Mouse (Mus musculus) bone marrow, adult 2 months (tissue): ENCODE results near the gene Auts2. TPM values are rescaled to one million over a fixed set of nuclear protein-coding genes. Genes with fewer than 3 reads are reported as not detected.

Experiments used
- H3K27ac ChIP-seq: fragments of 200-500 bp; 2 replicates; pipeline ENCODE4 v1.5.1; 2012; ENCODE audit warnings: low read depth, mild to moderate bottlenecking, control low read depth, inconsistent platforms, low read length; ENCODE audit not compliant: control insufficient read depth, poor library complexity, insufficient read depth
- H3K4me1 ChIP-seq: fragments of 200-500 bp; 2 replicates; pipeline ENCODE4 v1.6.1; 2011; ENCODE audit warnings: low read length; ENCODE audit not compliant: control insufficient read depth, insufficient read depth
- H3K4me3 ChIP-seq: fragments of 200-500 bp; replicated peaks from 2 replicates; pipeline ENCODE3; 2011; ENCODE audit warnings: mild to moderate bottlenecking, low read depth, low read length, control low read depth; ENCODE audit not compliant: control insufficient read depth
- CTCF ChIP-seq: fragments of 200-500 bp; IDR thresholded peaks from 2 replicates; pipeline ENCODE4 v1.5.1; 2011; ENCODE audit warnings: low read length, control low read depth; ENCODE audit not compliant: control insufficient read depth, insufficient read depth
- POLR2A ChIP-seq: fragments of 200-500 bp; IDR thresholded peaks from 2 replicates; pipeline ENCODE4 v1.6.1; 2011; ENCODE audit warnings: low read depth, mild to moderate bottlenecking, control low read depth, low read length, borderline replicate concordance; ENCODE audit not compliant: control insufficient read depth
- WGBS: fragments of 180-500 bp; shearing (Covaris S2); methylation state at CpG from one replicate; pipeline ENCODE4 v1.1.7; 2018; 5-methylcytosine and 5-hydroxymethylcytosine counted together
- polyA plus RNA-seq: library from polyadenylated mRNA; stranded (reverse); fragments of >200 nt; gene quantifications from 2 replicates; pipeline ENCODE4 v1.2.4, GENCODE M21; 2011; ENCODE audit warnings: low replicate concordance; ENCODE audit not compliant: missing spikeins, insufficient read depth, insufficient read length

Auts2 gene
- polyA plus RNA-seq, 1 experiment: 1.5 TPM

GRCm38 (mm10) chr5:131789601-131790000, 753.5 kb downstream of the Auts2 start:
- no peak overlapping the region for H3K4me3 ChIP-seq
- no peak overlapping the region for H3K27ac ChIP-seq
- TF ChIP-seq POLR2A (no peak), CTCF (no peak)
- whole genome bisulfite sequencing: 79% methylated on average over 8 of the region's 8 CpGs
- no peaks in the 10 kb centered on the region for H3K4me1 ChIP-seq

- H3K4me1 ChIP-seq: no peaks in the 10 kb centered on the region
- no peak overlapping the region for H3K4me3 ChIP-seq
- 65% methylated on average over 6 of the region's 6 CpGs for WGBS
- H3K27ac ChIP-seq: no peak overlapping the region
- TF ChIP-seq POLR2A (no peak), CTCF (no peak)
Observed at GRCm38 (mm10) chr5:131788008-131788407, 755.1 kb downstream of the Auts2 start.

- H3K4me3 ChIP-seq: no peak overlapping the region
- TF ChIP-seq CTCF (no peak), POLR2A (no peak)
- no peak overlapping the region for H3K27ac ChIP-seq
- H3K4me1 ChIP-seq: no peaks in the 10 kb centered on the region
- WGBS: 70% methylated on average over 3 of the region's 3 CpGs
Observed at GRCm38 (mm10) chr5:131783241-131783640, 759.9 kb downstream of the Auts2 start.

- Histone ChIP-seq H3K4me1 (no peaks in the 10 kb centered on the region), H3K4me3 (no peak overlapping the region), H3K27ac (no peak overlapping the region)
- TF ChIP-seq POLR2A: no peak
- TF ChIP-seq CTCF: no peak
- 92% methylated on average over 14 of the region's 14 CpGs for WGBS
Observed at GRCm38 (mm10) chr5:131781063-131781462, 762.1 kb downstream of the Auts2 start.

GRCm38 (mm10) chr5:131779171-131779570, 764.0 kb downstream of the Auts2 start:
- TF ChIP-seq POLR2A: no peak
- no peak for TF ChIP-seq CTCF
- no peak overlapping the region for H3K4me3 ChIP-seq
- H3K27ac ChIP-seq: no peak overlapping the region
- H3K4me1 ChIP-seq: no peaks in the 10 kb centered on the region

- Histone ChIP-seq H3K27ac (no peak overlapping the region), H3K4me3 (no peak overlapping the region), H3K4me1 (no peaks in the 10 kb centered on the region; the same call in 1 of the 2 replicates)
- 77% methylated on average over 5 of the region's 5 CpGs for WGBS
- no peak for TF ChIP-seq CTCF
- TF ChIP-seq POLR2A: no peak
Observed at GRCm38 (mm10) chr5:131775672-131776071, 767.5 kb downstream of the Auts2 start.

GRCm38 (mm10) chr5:131775222-131775621, 767.9 kb downstream of the Auts2 start:
- WGBS: 90% methylated on average over 12 of the region's 12 CpGs
- Histone ChIP-seq H3K27ac (no peak overlapping the region), H3K4me3 (no peak overlapping the region), H3K4me1 (no peaks in the 10 kb centered on the region; the same call in 1 of the 2 replicates)
- TF ChIP-seq CTCF (no peak), POLR2A (no peak)

GRCm38 (mm10) chr5:131774792-131775191, 768.4 kb downstream of the Auts2 start:
- Histone ChIP-seq H3K4me1 (no peaks in the 10 kb centered on the region; the same call in 1 of the 2 replicates), H3K4me3 (no peak overlapping the region), H3K27ac (no peak overlapping the region)
- WGBS: 86% methylated on average over 6 of the region's 6 CpGs
- TF ChIP-seq POLR2A: no peak
- TF ChIP-seq CTCF: no peak

GRCm38 (mm10) chr5:131772616-131773015, 770.5 kb downstream of the Auts2 start:
- TF ChIP-seq CTCF: no peak
- TF ChIP-seq POLR2A: no peak
- Histone ChIP-seq H3K27ac (no peak overlapping the region), H3K4me3 (no peak overlapping the region), H3K4me1 (no peaks in the 10 kb centered on the region; the same call in 1 of the 2 replicates)
- WGBS: 69% methylated on average over 1 of the region's 1 CpGs

GRCm38 (mm10) chr5:131769273-131769672, 773.9 kb downstream of the Auts2 start:
- no peak for TF ChIP-seq CTCF
- TF ChIP-seq POLR2A: no peak
- Histone ChIP-seq H3K27ac (no peak overlapping the region), H3K4me3 (no peak overlapping the region), H3K4me1 (no peaks in the 10 kb centered on the region; the same call in 1 of the 2 replicates)
- WGBS: 75% methylated on average over 11 of the region's 11 CpGs
